8 mouse cellular contexts compared by ENCODE assay signal in the genomic region with DNA sequence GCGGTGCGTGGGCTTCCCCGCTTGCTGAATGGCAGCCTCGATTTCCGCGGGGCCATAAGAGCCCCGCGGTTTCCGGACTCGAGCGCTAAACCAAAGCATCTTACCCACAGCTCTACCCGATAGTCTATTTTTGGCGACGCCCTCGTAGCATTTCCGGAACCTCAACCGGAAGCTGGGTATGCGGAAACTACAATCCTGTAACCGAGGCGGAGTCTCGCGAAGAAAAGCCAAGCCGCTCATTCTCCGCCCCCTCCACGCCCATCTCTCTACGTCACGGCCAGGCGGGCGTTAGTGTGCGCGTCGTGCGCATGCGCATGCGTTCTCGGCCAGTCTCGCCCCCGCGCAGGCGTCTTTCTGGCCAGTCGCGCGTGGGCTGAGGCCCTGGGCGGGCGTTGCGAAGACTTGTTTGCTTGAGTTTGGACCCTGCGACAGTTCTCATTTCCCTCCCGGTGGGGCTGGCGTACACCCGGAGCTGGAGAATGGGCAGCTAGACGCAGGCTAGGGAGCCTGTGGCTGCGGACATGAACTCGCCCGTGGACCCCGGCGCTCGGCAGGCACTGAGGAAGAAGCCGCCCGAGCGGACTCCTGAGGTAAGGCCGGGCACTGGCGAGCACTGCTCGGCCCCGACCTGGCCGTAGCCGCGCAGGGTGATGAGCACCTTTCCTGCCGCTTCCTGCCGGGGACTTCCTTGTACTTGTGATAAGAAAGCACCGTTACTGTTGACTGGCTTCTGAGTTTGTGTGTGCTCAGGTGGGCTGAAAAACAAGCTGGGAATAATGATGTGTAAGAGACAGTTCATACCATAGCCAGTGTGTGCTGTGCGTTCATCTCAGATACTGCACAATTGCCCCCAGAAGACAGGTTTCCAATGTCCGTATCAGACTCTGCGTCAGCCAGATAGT. TPM values are rescaled to one million over a fixed set of nuclear protein-coding genes. Genes with fewer than 3 reads are reported as not detected.
DNase-seq lines count a peak whose midpoint lies in the region; ATAC-seq lines count a peak whose summit lies in the region.

A gene (plus strand): TSS at position 319 of the 902 bp plus-strand sequence.

- H3K27ac ChIP-seq in hindbrain, embryonic 12.5 days, result peak within 1 kb of the TSS; percentile 90

- H3K36me3 ChIP-seq in hindbrain, embryonic 12.5 days, result no peaks in the 10 kb centered on the region

- H3K27me3 ChIP-seq in hindbrain, embryonic 12.5 days, result no peaks in the 10 kb centered on the region

- peak; percentile 100 for DNase-seq in NIH3T3 (ENCODE audit: low read depth)
- peak; percentile 99 for DNase-seq in cerebellum, postnatal 10 days
- peak; percentile 95 to 98 for DNase-seq in frontal cortex, postnatal 10 days (ENCODE audit: low spot score in 2 of 2)
- DNase-seq in layer of hippocampus, postnatal 14 days (ENCODE audit: low spot score in 2 of 2), result peak; percentile 97 to 99
- DNase-seq in lung, postnatal 14 days, result peak; percentile 99
- peak; percentile 99 for DNase-seq in retina, adult 2 months (ENCODE audit: low read depth, low spot score)
- DNase-seq in thymus, postnatal 36 days, result peak; percentile 98 to 99

- no peaks in the 10 kb centered on the region for H3K9me3 ChIP-seq in hindbrain, embryonic 12.5 days (replicated peaks)

- under 1% methylated on average over 73 of the region's 73 CpGs for WGBS in hindbrain, embryonic 12.5 days

- peaks cover 19% of the 10 kb centered on the region for H3K4me1 ChIP-seq in hindbrain, embryonic 12.5 days

- H3K9ac ChIP-seq in hindbrain, embryonic 12.5 days, result peak within 1 kb of the TSS; percentile 71

- peak within 1 kb of the TSS; percentile 66 for H3K4me3 ChIP-seq in hindbrain, embryonic 12.5 days

- peak within 1 kb of the TSS; percentile 76 for H3K4me2 ChIP-seq in hindbrain, embryonic 12.5 days (replicated peaks)

- ATAC-seq in hindbrain, embryonic 12.5 days (ENCODE audit: low FRiP score), result peak; percentile 97

RNA-seq across cellular contexts. Expression of the gene that starts here (rescaled TPM):
- 38.6 and 41.7 TPM in 2 replicates for polyA plus RNA-seq in hindbrain, embryonic 12.5 days (2016; fragmentation: Nextera tagmentation; extraction: Ambion mirVana)
- 10 to 100 TPM; 36.6 to 38.4 TPM for total RNA-seq in layer of hippocampus, postnatal 14 days (2021)

Comparison
In these comparisons a context has a peak if more than half of its experiments do, and no peak if none do; other contexts are left out.
1. Peak in every context shown above with its lines: DNase-seq, ATAC-seq, H3K4me3 ChIP-seq and H3K27ac ChIP-seq.